Mouse (Mus musculus) intestine, embryonic 14.5 days (tissue): ENCODE results near the gene Slc7a4. TPM values are rescaled to one million over a fixed set of nuclear protein-coding genes. Genes with fewer than 3 reads are reported as not detected.

Experiments used
- ATAC-seq: fragments of 200-750 bp; cut with Nextera tagmentation; replicated peaks from 2 replicates; pipeline ENCODE4 v1.8.0; 2017; ENCODE audit warnings: low read depth, moderate number of reproducible peaks, moderate TSS enrichment, moderate library complexity; ENCODE audit not compliant: low FRiP score, low TSS enrichment
- DNase-seq: peaks from one replicate; pipeline ENCODE4 v3.0.0-alpha.2; 2018; ENCODE audit warnings: low spot score
- H3K27ac ChIP-seq: fragments of 300-500 bp; sonication (generic); 2 replicates; pipeline ENCODE4 v1.5.1; 2014; ENCODE audit warnings: low read depth, mild to moderate bottlenecking, control low read depth
- H3K27me3 ChIP-seq: fragments of 300-500 bp; sonication (generic); replicated peaks from 2 replicates; pipeline ENCODE4 v1.6.1; 2014; ENCODE audit warnings: low read length, control low read depth; ENCODE audit not compliant: control insufficient read depth, insufficient read depth
- H3K36me3 ChIP-seq: fragments of 300-500 bp; sonication (generic); 2 replicates; pipeline ENCODE4 v1.6.1; 2014; ENCODE audit warnings: low read length, control low read depth; ENCODE audit not compliant: control insufficient read depth, insufficient read depth
- H3K4me1 ChIP-seq: fragments of 300-500 bp; sonication (generic); replicated peaks from 2 replicates; pipeline ENCODE4 v1.6.1; 2014; ENCODE audit warnings: low read length, control low read depth, mixed read lengths; ENCODE audit not compliant: control insufficient read depth, insufficient read depth
- H3K4me2 ChIP-seq: fragments of 300-500 bp; sonication (generic); 2 replicates; pipeline ENCODE4 v1.6.1; 2014; ENCODE audit warnings: low read length
- H3K4me3 ChIP-seq: fragments of 300-500 bp; sonication (generic); 2 replicates; pipeline ENCODE4 v1.5.1; 2014; ENCODE audit warnings: low read depth, low read length, control low read depth, mixed read lengths
- H3K9ac ChIP-seq: fragments of 300-500 bp; sonication (generic); 2 replicates; pipeline ENCODE4 v1.6.1; 2014; ENCODE audit warnings: mild to moderate bottlenecking, low read length
- H3K9me3 ChIP-seq: fragments of 300-500 bp; sonication (generic); 2 replicates; pipeline ENCODE4 v1.6.1; 2016; ENCODE audit warnings: low read length, control low read depth; ENCODE audit not compliant: control insufficient read depth
- WGBS: fragments of 180-500 bp; shearing (Covaris S2); extraction: QIAGEN DNeasy Blood & Tissue Kit; methylation state at CpG from one replicate; pipeline ENCODE4 v1.1.7; 2014; 5-methylcytosine and 5-hydroxymethylcytosine counted together
- polyA plus RNA-seq: library from polyadenylated mRNA; unstranded; fragments of >200 nt; fragmentation: Nextera tagmentation; extraction: Ambion mirVana; gene quantifications from 2 replicates; pipeline ENCODE4 v1.2.1, GENCODE M21; 2014

Gene Slc7a4
- polyA plus RNA-seq, 1 experiment from 2014 or later: 15.6 TPM

GRCm38 (mm10) chr16:17524156-17524555 is 58.9 kb downstream of the Slc7a4 start:
- 92% methylated on average over 11 of the region's 11 CpGs for WGBS
- Histone ChIP-seq H3K4me2 (no peak overlapping the region), H3K4me1 (no peaks in the 10 kb centered on the region), H3K27ac (no peak overlapping the region), H3K27me3 (no peaks in the 10 kb centered on the region), H3K9ac (no peak overlapping the region), H3K9me3 (no peaks in the 10 kb centered on the region), H3K4me3 (no peak overlapping the region), H3K36me3 (peaks cover 98% of the 10 kb centered on the region)
- ATAC-seq (no peak), DNase-seq (no peak)

Other genes with a start within 250 kb of the Slc7a4 start
- 6.0 and 6.5 TPM in 2 replicates for gene Snap29, start 177.2 kb downstream of the Slc7a4 start, polyA plus RNA-seq
- 38.0 and 38.7 TPM in 2 replicates for gene Pi4ka, start 176.9 kb downstream of the Slc7a4 start, polyA plus RNA-seq
- 54.7 and 56.4 TPM in 2 replicates for gene Crkl, start 131.2 kb downstream of the Slc7a4 start, polyA plus RNA-seq
- 3.2 and 3.3 TPM in 2 replicates for gene Aifm3, start 93.6 kb downstream of the Slc7a4 start, polyA plus RNA-seq
- gene Lztr1, start 74.5 kb downstream of the Slc7a4 start, polyA plus RNA-seq: 71.0 and 80.9 TPM in 2 replicates
- gene Thap7, start 52.1 kb downstream of the Slc7a4 start, polyA plus RNA-seq: 50.1 and 51.4 TPM in 2 replicates
- 0.19 and 0.53 TPM in 2 replicates for gene Lrrc74b, start 22.0 kb downstream of the Slc7a4 start, polyA plus RNA-seq
- gene P2rx6, start 21.3 kb downstream of the Slc7a4 start, polyA plus RNA-seq: 0.60 and 0.79 TPM in 2 replicates
- gene Smpd4, start 36.1 kb upstream of the Slc7a4 start, polyA plus RNA-seq: 43.0 and 43.7 TPM in 2 replicates
- 2.3 and 4.1 TPM in 2 replicates for gene Ccdc74a, start 63.3 kb upstream of the Slc7a4 start, polyA plus RNA-seq
- gene Med15, start 149.7 kb upstream of the Slc7a4 start, polyA plus RNA-seq: 41.5 and 45.7 TPM in 2 replicates
- gene Klhl22, start 176.4 kb upstream of the Slc7a4 start, polyA plus RNA-seq: 66.5 and 70.8 TPM in 2 replicates
- gene Scarf2, start 214.1 kb upstream of the Slc7a4 start, polyA plus RNA-seq: 16.2 and 18.2 TPM in 2 replicates
- 0.13 TPM in 1 of 2 replicates, not detected in the other for gene B830017H08Rik, start 249.9 kb upstream of the Slc7a4 start, polyA plus RNA-seq